Mouse (Mus musculus): Measurements from ENCODE around the gene Wdr20.

- TF ChIP-seq CTCF (IDR thresholded peaks at IDR 0.05; ENCODE audit: low read depth) (no peak), EP300 (IDR thresholded peaks at IDR 0.05; ENCODE audit: low read depth) (no peak)
Measured at GRCm38 (mm10) chr12:110830293-110831024, 92.7 kb downstream of the Wdr20 start.

Data from heart, postnatal 0 days (tissue).